Mouse (Mus musculus): Measurements from ENCODE around the gene Pdp2. TPM values are rescaled to one million over a fixed set of nuclear protein-coding genes. Genes with fewer than 3 reads are reported as not detected.

Gene Pdp2
- polyA plus RNA-seq, 1 experiment from 2014 or later = 19.7 TPM

DNA sequence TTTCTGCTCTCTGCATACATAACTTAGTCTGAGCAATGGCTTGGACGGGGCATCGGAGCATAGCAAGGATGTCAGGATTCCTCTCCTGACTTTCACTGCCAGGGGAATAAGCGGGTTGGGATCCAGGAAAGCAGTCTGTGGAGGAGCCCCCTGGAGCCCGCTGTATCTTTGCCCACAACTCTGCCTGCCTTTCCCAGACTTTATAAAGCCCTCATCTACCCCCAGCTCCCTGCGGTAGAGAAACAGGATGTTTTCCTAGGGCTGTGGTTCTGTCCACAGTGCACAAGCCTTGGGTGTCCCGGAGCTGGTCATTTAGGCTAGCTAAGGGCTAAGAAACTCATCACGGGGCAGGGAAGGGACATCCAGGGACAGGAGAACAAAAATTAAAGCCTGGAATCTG is 10.1 kb downstream of the Pdp2 start:
- WGBS = 22% methylated on average over 7 of the region's 7 CpGs
- Histone ChIP-seq H3K4me2 (peak overlapping the region; percentile 54; the same call in 1 of the 2 replicates), H3K4me3 (replicated peaks) (no peak overlapping the region), H3K4me1 (peaks cover 18% of the 10 kb centered on the region), H3K27ac (replicated peaks) (no peak overlapping the region), H3K9me3 (replicated peaks) (no peaks in the 10 kb centered on the region), H3K9ac (replicated peaks) (no peak overlapping the region), H3K36me3 (peaks cover 5% of the 10 kb centered on the region), H3K27me3 (replicated peaks) (0 out of 2 replicates have a peak, but pooled peaks cover 8% of the 10 kb centered on the region)
- ATAC-seq (ENCODE audit: low FRiP score) = no peak

DNA sequence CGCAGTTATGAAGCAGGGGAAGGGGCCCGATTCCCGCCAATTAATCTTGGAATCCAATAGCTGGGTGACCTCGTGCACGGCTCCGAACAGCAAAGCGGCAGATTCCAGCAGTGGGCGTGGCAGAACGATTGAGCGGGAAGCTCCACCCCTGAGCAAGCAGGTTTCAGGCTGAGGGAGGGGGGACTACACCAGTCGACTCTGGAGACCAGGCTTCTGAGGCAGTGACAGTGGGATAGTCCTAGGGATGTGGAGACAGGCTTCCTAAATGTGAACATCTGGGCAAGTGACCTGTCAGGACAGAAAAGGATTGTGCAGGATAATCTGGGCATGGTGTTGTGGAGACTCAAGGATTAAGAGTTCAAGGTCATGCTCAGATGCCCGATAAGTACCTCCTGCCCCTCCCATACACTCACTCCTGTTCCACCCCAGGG is 10.7 kb downstream of the Pdp2 start:
- Histone ChIP-seq H3K27me3 (replicated peaks) (0 out of 2 replicates have a peak, but pooled peaks cover 8% of the 10 kb centered on the region), H3K9ac (replicated peaks) (0 out of 2 replicates have a peak overlapping the region, but pooled peaks have one; percentile 14), H3K27ac (replicated peaks) (no peak overlapping the region), H3K4me1 (peaks cover 18% of the 10 kb centered on the region), H3K36me3 (peaks cover 2% of the 10 kb centered on the region; the same call in 1 of the 2 replicates), H3K4me2 (peak overlapping the region; percentile 54), H3K4me3 (replicated peaks) (peak overlapping the region; percentile 22; the same call in 1 of the 2 replicates), H3K9me3 (replicated peaks) (no peaks in the 10 kb centered on the region)
- whole genome bisulfite sequencing = under 1% methylated on average over 12 of the region's 12 CpGs
- peak; percentile 39; the same call in 1 of the 2 replicates for ATAC-seq (ENCODE audit: low FRiP score)

DNA sequence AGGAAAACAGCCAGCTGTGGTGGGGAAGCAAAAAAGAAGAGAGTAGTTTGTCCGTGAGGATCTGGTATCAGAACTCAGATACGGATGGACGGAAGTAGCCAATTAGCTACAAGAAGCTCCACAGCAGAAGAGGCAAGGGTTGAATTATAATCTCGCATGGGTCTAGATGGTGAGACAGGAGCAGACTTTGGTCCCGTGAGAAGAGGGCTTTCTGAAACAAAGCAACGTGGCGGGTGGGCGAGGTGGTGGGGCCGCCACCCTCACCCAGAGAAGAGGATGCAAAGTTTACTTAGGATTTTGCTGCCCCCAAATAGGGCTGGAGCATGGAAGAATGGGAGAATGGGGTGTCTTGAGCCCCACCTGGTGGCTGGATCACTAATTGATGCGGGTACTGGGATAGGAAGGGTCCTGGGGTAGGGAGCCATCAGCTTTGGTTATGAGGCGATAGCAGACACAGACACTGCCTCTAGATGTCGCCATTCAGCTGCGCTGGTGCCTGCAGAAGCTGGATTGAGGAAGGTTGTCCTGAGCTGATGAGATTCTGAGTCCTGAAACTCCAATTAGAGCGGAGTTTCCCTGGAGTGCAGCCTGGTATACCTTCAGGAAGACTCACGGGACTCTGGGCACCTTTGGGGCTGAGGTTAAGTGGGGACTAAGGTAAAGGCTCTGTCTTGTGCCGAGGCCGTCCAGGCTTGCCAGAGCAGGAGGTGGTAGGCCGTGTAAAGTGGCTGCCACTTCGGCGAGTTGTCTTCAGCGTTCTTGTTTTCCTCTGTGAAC is 11.4 kb downstream of the Pdp2 start:
- Histone ChIP-seq H3K4me1 (peaks cover 18% of the 10 kb centered on the region), H3K27me3 (replicated peaks) (0 out of 2 replicates have a peak, but pooled peaks cover 8% of the 10 kb centered on the region), H3K9ac (replicated peaks) (no peak overlapping the region), H3K27ac (replicated peaks) (no peak overlapping the region), H3K9me3 (replicated peaks) (no peaks in the 10 kb centered on the region), H3K4me3 (replicated peaks) (peak overlapping the region; percentile 22), H3K4me2 (peak overlapping the region; percentile 54), H3K36me3 (peaks cover under 1% of the 10 kb centered on the region; the same call in 1 of the 2 replicates)
- ATAC-seq (ENCODE audit: low FRiP score) = peak; percentile 92
- 19% methylated on average over 21 of the region's 21 CpGs for WGBS

DNA sequence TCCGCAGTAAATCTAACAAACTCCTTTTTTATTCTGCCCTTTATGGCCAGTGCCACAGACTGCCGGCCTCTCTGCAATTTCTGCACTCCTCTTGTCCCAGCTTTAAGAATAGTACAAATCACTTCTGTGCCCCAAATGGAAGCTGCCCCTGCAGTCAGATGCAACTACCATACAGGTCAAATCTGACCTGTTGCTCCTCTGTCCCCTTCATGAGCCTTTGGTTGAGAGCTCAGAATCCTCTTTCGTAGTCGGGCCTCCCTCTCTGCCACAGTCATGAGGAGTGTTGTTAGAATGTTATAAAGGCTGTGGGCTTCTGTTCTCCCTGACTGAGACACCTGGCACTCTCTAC is 12.0 kb downstream of the Pdp2 start:
- H3K4me3 ChIP-seq (replicated peaks) = no peak overlapping the region
- H3K36me3 ChIP-seq = no peaks in the 10 kb centered on the region
- no peaks in the 10 kb centered on the region for H3K9me3 ChIP-seq (replicated peaks)
- no peak overlapping the region for H3K27ac ChIP-seq (replicated peaks)
- no peak overlapping the region for H3K4me2 ChIP-seq
- H3K27me3 ChIP-seq (replicated peaks) = 0 out of 2 replicates have a peak, but pooled peaks cover 8% of the 10 kb centered on the region
- H3K9ac ChIP-seq (replicated peaks) = no peak overlapping the region
- WGBS = 57% methylated on average over 4 of the region's 4 CpGs
- peaks cover 18% of the 10 kb centered on the region for H3K4me1 ChIP-seq
- no peak for ATAC-seq (ENCODE audit: low FRiP score)

DNA sequence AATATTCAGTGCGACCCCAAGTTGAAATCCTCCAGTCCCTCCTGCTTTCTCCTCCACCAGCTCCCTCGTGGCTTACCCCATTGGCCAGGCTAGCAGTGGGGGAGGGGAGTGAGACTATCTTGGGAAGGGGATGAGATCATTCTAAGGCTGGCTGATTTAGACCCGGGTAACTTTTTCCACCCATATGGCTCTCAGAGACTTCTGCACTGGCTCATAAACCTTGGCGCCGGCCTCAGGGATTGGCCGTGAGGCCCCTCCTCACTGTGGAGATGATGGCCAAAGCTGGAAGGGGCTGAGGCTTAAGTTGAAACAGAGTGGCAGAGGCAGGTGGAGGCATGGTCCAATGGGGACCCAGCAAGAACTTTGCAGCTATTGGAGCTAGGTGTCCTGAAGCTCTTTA is 15.1 kb downstream of the Pdp2 start:
- H3K4me3 ChIP-seq (replicated peaks) = no peak overlapping the region
- H3K36me3 ChIP-seq = no peaks in the 10 kb centered on the region
- 0 out of 2 replicates have a peak, but pooled peaks cover 6% of the 10 kb centered on the region for H3K27me3 ChIP-seq (replicated peaks)
- ATAC-seq (ENCODE audit: low FRiP score) = no peak
- no peak overlapping the region for H3K27ac ChIP-seq (replicated peaks)
- WGBS = 50% methylated on average over 6 of the region's 6 CpGs
- H3K9ac ChIP-seq (replicated peaks) = no peak overlapping the region
- H3K4me2 ChIP-seq = no peak overlapping the region
- H3K4me1 ChIP-seq = peaks cover 18% of the 10 kb centered on the region
- H3K9me3 ChIP-seq (replicated peaks) = no peaks in the 10 kb centered on the region

DNA sequence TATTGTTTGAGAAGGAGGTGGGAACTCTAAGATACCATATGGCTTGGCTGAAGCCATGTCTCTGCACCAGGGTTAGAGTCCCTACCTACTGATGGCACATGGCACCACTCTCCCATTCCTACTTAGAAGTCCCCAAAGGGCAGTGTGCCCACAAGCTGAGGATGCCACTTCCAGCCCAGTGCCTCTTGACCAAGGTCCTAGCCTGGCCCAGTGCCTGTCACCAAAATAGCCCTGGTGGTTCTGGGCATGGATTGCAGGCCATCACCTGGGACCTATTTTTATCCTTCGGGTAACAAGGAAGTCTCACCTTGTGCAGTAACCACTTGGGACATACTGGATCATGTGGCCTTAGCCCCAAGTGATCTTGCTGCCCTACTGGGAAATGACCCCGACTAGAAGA is 16.7 kb downstream of the Pdp2 start:
- no peak overlapping the region for H3K4me3 ChIP-seq (replicated peaks)
- H3K9me3 ChIP-seq (replicated peaks) = no peaks in the 10 kb centered on the region
- peaks cover 4% of the 10 kb centered on the region; the same call in 1 of the 2 replicates for H3K4me1 ChIP-seq
- H3K27ac ChIP-seq (replicated peaks) = no peak overlapping the region
- no peaks in the 10 kb centered on the region for H3K27me3 ChIP-seq (replicated peaks)
- H3K4me2 ChIP-seq = no peak overlapping the region
- H3K9ac ChIP-seq (replicated peaks) = no peak overlapping the region
- no peaks in the 10 kb centered on the region for H3K36me3 ChIP-seq
- 80% methylated on average over 2 of the region's 2 CpGs for WGBS
- no peak for ATAC-seq (ENCODE audit: low FRiP score)

DNA sequence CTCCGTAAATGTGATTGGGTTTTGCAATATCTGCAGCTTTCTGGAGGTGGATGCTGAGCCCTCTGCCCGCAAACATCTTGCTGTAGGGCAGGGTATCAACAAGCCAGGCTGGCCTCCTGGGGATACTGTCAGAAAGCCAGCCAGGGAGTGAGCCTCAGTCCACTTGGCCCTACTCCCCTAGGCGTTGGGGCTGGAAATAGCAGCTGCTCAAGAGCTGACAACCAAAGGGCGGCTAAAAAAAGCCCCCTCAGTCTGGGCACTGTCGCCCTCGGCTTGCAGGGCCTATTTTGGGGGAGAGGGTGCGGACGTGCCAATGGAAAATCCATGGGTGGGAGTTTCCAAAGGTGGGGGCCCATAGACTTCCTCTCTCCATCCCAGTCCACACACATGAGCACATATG is 18.0 kb downstream of the Pdp2 start:
- no peak for ATAC-seq (ENCODE audit: low FRiP score)
- Histone ChIP-seq H3K9ac (replicated peaks) (no peak overlapping the region), H3K27me3 (replicated peaks) (no peaks in the 10 kb centered on the region), H3K4me1 (no peaks in the 10 kb centered on the region), H3K4me3 (replicated peaks) (no peak overlapping the region), H3K27ac (replicated peaks) (no peak overlapping the region), H3K36me3 (no peaks in the 10 kb centered on the region), H3K4me2 (no peak overlapping the region), H3K9me3 (replicated peaks) (no peaks in the 10 kb centered on the region)
- 78% methylated on average over 8 of the region's 8 CpGs for WGBS

DNA sequence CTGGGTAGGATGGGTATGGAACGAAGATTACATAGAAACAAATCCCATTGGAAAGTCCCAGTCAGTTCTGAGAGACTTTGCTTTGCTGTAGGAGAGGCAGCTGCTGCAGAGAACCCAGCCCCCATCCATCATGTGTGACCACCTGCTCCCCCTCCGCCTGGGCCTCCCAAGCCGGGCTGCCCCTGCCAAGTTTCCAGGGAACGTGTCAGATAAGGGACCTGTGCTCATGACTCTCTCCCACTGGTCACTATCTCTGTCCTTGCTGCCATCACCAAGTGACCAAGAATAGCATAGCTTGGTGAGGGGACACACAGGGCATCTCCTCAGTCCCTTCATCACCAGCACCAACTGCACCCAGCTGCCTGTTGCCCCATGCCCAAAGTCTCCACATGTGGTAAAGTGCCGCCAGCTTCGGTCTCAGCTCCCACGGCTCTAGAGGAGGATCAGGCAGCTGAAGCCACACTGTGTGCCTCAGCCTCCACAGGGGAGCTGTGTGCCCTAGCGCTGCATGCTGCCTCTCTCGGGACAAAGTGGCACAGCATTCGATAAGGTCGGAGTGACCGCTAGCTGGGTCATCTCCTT is 19.0 kb downstream of the Pdp2 start:
- Histone ChIP-seq H3K27me3 (replicated peaks) (no peaks in the 10 kb centered on the region), H3K4me1 (no peaks in the 10 kb centered on the region), H3K27ac (replicated peaks) (no peak overlapping the region), H3K9ac (replicated peaks) (no peak overlapping the region), H3K4me2 (no peak overlapping the region), H3K4me3 (replicated peaks) (no peak overlapping the region), H3K9me3 (replicated peaks) (no peaks in the 10 kb centered on the region), H3K36me3 (no peaks in the 10 kb centered on the region)
- ATAC-seq (ENCODE audit: low FRiP score) = no peak
- 78% methylated on average over 12 of the region's 12 CpGs for WGBS

DNA sequence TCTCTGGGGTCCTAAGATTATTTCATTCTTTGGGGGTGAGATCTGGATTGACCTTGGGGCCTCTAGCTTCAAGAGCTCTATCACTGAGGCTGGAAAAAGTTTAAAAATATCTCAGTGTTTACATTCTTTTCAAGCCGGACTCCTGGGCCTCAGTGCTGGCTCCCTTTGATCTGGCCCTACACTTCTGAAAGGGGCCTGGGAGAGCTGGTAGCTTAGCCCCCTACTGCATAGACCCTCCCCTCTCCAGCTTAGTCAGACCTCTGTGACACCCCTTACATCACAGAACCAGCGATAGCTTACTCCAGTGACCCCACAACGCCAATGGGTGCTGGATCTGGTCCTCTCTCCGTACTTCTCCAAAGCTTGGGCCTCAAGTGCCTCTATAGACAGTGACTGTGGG is 20.4 kb downstream of the Pdp2 start:
- Histone ChIP-seq H3K27ac (replicated peaks) (no peak overlapping the region), H3K36me3 (no peaks in the 10 kb centered on the region), H3K4me1 (no peaks in the 10 kb centered on the region), H3K27me3 (replicated peaks) (no peaks in the 10 kb centered on the region), H3K4me3 (replicated peaks) (no peak overlapping the region), H3K4me2 (no peak overlapping the region), H3K9ac (replicated peaks) (no peak overlapping the region), H3K9me3 (replicated peaks) (no peaks in the 10 kb centered on the region)
- 81% methylated on average over 4 of the region's 4 CpGs for WGBS
- ATAC-seq (ENCODE audit: low FRiP score) = no peak

DNA sequence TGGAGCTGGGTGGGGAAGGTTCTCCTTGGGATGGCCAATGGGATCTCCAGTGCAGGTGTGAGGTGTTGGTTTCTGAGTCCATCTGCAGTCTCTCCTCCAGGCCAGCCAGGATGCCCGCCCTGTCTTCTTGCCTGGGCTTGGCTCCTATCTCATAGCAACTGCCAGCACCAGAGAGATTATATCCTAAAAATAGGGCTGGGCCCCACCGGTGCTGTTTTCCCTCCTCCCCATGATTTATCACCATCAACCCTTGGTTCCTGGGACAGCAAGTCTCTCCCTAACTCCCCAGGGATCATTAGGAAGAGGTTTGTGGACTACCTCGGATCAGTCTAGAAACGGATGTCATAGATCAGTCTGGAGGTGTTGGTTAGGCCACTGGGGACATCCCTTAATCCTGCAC is 21.9 kb downstream of the Pdp2 start:
- H3K9ac ChIP-seq (replicated peaks) = no peak overlapping the region
- H3K36me3 ChIP-seq = no peaks in the 10 kb centered on the region
- H3K27me3 ChIP-seq (replicated peaks) = no peaks in the 10 kb centered on the region
- no peaks in the 10 kb centered on the region for H3K4me1 ChIP-seq
- ATAC-seq (ENCODE audit: low FRiP score) = no peak
- no peak overlapping the region for H3K27ac ChIP-seq (replicated peaks)
- no peak overlapping the region for H3K4me2 ChIP-seq
- H3K9me3 ChIP-seq (replicated peaks) = no peaks in the 10 kb centered on the region
- WGBS = 72% methylated on average over 4 of the region's 4 CpGs
- no peak overlapping the region for H3K4me3 ChIP-seq (replicated peaks)

DNA sequence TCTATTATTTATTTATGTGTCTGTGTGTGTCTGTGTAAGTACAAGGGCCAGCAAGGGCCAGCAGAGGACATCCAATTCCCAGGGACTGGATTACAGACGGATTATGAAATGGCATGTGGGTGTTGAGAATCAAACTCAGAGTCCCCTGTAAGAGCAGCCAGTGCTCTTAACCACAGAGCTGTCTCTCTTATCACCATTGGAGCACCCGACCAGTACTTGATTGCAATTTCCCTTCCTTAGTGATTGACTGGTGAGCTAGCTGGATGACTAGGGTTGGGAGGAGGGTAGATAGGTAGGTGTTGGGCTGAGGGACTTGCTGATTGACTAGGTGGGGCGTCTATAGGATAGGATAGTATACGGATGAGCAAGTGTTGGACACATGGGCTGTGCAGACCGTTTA is 29.5 kb downstream of the Pdp2 start:
- Histone ChIP-seq H3K4me2 (no peak overlapping the region), H3K4me1 (no peaks in the 10 kb centered on the region), H3K36me3 (no peaks in the 10 kb centered on the region), H3K9ac (replicated peaks) (no peak overlapping the region), H3K4me3 (replicated peaks) (no peak overlapping the region), H3K9me3 (replicated peaks) (no peaks in the 10 kb centered on the region), H3K27ac (replicated peaks) (no peak overlapping the region), H3K27me3 (replicated peaks) (no peaks in the 10 kb centered on the region)
- 80% methylated on average over 5 of the region's 5 CpGs for WGBS
- no peak for ATAC-seq (ENCODE audit: low FRiP score)

DNA sequence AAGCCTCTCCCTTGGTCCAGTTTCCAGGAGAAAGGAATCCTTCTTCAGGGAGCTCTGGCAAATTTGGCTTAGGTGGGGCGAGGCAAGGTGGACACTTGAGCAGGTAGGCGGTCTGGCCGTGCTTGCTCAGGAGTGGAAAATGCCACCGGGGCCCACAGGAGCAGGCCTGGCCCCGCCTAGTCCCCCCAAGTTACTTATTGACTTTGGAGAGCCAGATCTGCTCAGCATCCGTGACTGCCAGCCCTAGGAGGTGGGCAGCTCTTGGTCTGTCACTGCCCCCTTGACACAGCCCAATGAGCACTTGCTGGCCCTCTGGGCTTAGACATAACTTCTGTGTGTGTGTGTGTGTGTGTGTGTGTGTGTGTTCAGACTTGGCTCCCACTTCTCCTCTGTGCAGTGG is 32.9 kb downstream of the Pdp2 start, which contains the start of gene Cdh16:
Cdh16 (minus strand) TSS at position 236 of the 400 bp plus-strand sequence.
- Histone ChIP-seq H3K36me3 (no peaks in the 10 kb centered on the region), H3K9me3 (replicated peaks) (no peaks in the 10 kb centered on the region)
- 80% methylated on average over 6 of the region's 6 CpGs for WGBS

More for the DNA sequence above, 32.9 kb downstream of the Pdp2 start, which contains the start of gene Cdh16:
- Histone ChIP-seq H3K27me3 (replicated peaks) (peaks cover 2% of the 10 kb centered on the region), H3K27ac (replicated peaks) (no peak within 1 kb of the TSS), H3K4me2 (no peak within 1 kb of the TSS), H3K4me1 (no peaks in the 10 kb centered on the region), H3K9ac (replicated peaks) (no peak within 1 kb of the TSS), H3K4me3 (replicated peaks) (no peak within 1 kb of the TSS)
- ATAC-seq (ENCODE audit: low FRiP score) = no peak
